Mouse (Mus musculus) spleen, adult 18-20 months (tissue): Measurements from ENCODE around the gene Zfp106.

ENCODE experiments used
- DNase-seq, 2 experiments: peaks; one replicate each; pipeline ENCODE4 v3.0.0; 2022; ENCODE audit warnings: mixed read lengths in 2 of 2

The Zfp106 gene

DNA sequence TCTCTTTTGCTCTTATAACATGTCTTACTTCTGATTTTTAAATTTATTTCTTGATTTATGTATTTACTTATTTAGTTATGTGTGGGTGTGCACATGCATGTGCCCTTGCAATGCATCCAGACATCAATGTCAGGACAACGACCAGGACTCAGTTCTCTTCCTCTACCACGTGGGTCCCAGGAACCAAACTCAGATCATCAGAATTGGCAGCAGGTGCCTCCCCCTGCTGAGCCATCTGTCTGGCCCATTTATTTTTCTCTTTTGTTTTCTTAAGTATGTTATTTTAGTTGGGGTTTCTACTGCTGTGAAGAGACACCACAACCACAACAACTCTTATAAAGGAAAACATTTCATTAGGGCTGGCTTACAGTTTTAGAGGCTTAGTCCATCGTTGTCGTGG, 92.8 kb downstream of the Zfp106 start:
- no peak for DNase-seq

DNA sequence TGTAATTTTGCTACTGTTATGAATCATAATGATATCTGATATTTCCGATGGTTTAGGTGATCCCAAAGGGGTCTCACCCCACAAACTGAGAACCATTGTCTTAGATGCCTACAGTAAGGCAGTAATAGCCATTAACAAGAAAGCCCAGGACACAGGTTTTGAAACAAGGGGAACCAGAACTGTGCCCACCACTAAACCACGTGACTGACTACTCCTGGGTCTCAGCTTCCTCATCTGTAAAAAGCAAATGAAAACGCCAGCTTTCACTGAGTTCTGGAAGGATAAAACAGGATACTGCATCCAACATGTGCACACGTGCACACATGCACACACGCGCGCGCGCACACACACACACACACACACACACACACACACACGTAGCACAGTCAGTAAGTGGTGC, 93.9 kb downstream of the Zfp106 start:
- DNase-seq = no peak

DNA sequence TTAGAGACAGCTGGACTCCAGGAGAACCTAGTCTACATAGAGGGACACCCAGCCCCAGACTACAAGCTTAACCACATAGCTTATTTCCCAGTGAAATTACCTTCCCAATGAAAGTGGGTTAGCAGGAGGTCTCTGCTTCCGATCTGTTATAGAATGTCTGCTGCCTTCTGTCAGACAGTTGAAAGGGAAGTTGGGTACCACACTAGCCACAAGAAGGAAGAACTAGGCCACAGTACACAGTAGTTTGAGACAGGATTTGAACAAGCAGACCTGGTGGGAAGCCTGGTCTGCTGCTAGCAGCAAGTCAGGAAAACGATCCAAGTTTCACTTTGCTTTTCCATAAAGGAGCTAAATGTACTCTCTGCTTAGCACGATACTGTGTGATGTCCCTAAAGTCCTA, 94.4 kb downstream of the Zfp106 start:
- no peak for DNase-seq

DNA sequence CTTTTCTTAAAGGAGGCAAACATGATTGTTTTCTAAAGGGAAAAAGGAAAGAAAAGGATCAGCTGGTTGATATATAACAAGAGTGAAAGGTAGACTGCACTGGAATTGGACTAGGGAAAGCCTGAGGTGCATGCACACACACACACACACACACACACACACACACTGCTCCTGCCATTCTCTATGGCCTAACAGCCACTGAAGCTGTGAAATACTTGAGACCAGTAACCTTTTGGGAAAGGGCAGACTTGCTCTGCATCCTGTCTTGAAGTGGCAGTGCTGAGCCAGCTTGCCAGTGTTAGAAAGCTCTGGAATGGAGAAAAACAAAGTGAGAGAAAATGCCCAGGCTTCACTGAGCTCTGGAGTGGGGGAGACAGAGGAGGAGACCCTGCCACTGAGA, 95.6 kb downstream of the Zfp106 start:
- DNase-seq = no peak

DNA sequence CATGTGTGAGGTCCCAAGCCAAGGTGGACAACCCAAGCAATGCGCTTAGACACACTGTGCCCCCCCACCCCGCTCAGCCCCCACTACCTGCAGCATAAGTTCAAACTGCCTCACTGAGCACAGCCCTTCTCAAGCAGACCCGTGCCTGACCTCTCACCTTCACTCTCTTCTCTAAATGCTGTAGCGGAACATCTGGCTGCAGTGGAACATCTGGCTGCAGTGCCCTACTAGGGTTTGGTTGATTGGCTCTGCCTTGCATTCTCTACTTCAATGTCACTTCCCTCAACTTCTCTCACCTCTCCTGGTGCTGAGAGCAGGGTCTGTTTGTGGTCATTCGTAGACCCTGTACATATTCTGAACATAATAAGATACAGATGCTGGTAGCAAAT, 98.3 kb downstream of the Zfp106 start:
- DNase-seq = no peak

DNA sequence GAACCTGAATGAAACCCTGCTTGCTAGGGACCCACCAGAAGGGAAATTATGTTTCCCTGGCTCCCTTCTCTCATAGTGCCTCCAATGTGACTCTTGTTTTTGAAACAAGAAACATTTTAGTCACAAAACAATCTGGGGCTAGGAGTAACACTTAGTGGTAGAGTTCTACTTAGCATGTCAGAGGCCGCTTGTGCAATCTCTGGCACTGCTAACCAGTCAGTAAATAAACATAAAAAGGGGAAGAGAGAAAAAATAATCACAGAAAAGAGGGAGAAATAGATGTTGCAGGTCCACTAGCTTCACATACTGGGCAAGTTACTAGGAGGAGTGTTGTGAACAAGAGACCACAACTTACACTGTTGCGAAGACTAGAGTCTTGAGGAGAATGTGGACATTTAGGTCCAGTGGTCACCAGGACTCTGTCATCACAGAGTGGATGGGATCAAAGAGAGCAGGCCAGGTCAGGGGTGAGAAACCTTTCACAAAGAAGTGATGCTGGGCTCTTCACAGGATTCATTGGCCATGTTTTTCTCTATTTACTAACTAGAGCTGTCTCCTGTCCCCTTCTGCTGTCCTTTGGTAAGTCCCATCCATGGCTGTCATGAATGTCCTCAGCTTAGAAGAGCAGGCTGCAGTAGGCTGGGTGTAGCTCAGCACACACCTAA, 98.8 kb downstream of the Zfp106 start:
- DNase-seq = no peak

DNA sequence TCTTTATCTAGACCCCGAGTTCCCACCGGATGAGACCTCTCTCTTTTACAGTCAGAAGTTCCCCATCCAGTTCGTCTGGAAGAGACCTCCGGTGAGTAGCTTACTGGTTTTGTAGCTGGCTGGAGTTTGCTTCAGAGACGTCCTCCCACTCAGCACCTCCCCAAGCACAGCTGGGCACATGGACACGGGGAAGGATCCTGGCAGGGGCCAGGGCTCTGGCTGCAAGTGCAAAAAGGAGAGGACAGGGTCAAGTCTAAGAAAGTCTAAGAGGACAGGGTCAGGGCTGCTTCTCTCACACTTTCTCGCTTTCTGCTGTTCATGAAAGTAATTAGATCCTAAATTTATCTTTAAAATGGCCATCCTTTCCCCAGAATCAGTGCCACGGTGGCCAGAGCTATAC, 99.6 kb downstream of the Zfp106 start:
- DNase-seq = no peak

DNA sequence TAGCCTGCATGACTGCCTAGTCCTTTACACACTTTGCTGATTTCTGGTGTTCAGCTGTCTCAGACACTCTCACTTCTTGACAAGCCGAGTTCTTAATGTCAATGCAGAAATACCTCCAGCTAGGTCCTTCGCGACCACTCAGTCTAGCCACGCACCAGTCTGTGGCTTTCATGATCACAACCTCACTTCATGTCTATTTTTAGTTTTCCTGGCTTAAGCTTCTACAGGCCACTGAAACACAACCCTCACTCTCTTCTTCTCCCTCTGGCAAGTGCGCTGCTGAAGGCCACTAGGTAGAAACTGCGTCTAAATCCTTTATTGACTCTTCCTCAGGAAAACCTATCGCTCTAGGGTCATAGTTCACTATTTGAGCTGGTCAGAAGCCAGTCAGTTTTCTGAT, 100.3 kb downstream of the Zfp106 start:
- no peak for DNase-seq

DNA sequence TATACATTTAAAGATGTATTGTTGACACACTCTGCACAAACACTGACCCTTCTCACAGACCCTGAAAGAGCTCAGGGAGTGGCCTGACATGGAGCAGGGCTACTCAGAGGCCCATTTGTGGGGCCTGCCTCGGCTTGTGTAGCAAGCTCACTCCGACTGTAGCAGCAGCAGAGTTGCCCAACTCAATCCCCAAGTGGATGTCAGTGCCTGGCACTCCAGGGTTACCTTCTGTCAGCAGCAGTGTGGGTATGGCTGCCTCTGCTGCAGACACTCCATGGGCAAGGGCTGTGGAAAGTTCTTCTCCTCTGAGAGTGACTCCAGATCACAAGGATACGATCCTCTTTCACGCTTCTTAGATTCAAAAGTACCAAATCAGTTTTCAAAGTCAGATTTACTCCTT, 103.4 kb downstream of the Zfp106 start:
- no peak for DNase-seq
